Mouse (Mus musculus) megakaryocyte, embryonic 14.5 days (primary cell): ENCODE data around the gene Psen2.

Source experiments
- FLI1 ChIP-seq: IDR thresholded peaks from 2 replicates; pipeline ENCODE4 v1.6.1; 2012; ENCODE audit warnings: low read length, inconsistent platforms, mixed read lengths
- GATA1 ChIP-seq: IDR thresholded peaks from 3 replicates; pipeline ENCODE4 v1.6.1; 2012; ENCODE audit warnings: mixed read lengths, low read length, inconsistent platforms, borderline replicate concordance

- TF ChIP-seq GATA1 (no peak), FLI1 (no peak)
Measured at GRCm38 (mm10) chr1:180185877-180186276, 77.4 kb downstream of the Psen2 start.
